Mouse (Mus musculus) liver, embryonic 13.5 days (tissue): ENCODE measurements at regions not wholly inside any gene's neighbourhood (a gene's known extent, or its start where the extent isn't known, plus 50 kb on each side); places are given as distances from the start of the nearest gene placed in this dataset.

Experiments used
- ATAC-seq: fragments of 200-750 bp; cut with Nextera tagmentation; 2 replicates; pipeline ENCODE4 v1.8.0; 2017; ENCODE audit warnings: low read depth, mild to moderate bottlenecking, moderate number of reproducible peaks, moderate library complexity
- DNase-seq: peaks from one replicate; pipeline ENCODE4 v3.0.0; 2022
- H3K27ac ChIP-seq: fragments of 300-500 bp; sonication (generic); 2 replicates; pipeline ENCODE4 v1.5.1; 2015; ENCODE audit warnings: moderate library complexity, mild to moderate bottlenecking, inconsistent platforms
- H3K27me3 ChIP-seq: fragments of 300-500 bp; sonication (generic); 2 replicates; pipeline ENCODE4 v1.6.1; 2015; ENCODE audit warnings: mild to moderate bottlenecking, inconsistent platforms
- H3K36me3 ChIP-seq: fragments of 300-500 bp; sonication (generic); 2 replicates; pipeline ENCODE4 v1.6.1; 2015; ENCODE audit warnings: mild to moderate bottlenecking, inconsistent platforms
- H3K4me1 ChIP-seq: fragments of 300-500 bp; sonication (generic); replicated peaks from 2 replicates; pipeline ENCODE4 v1.6.1; 2015; ENCODE audit warnings: inconsistent platforms
- H3K4me2 ChIP-seq: fragments of 300-500 bp; sonication (generic); 2 replicates; pipeline ENCODE4 v1.6.1; 2015; ENCODE audit warnings: inconsistent platforms, mild to moderate bottlenecking, moderate library complexity
- H3K4me3 ChIP-seq: fragments of 300-500 bp; sonication (generic); replicated peaks from 2 replicates; pipeline ENCODE4 v1.5.1; 2015; ENCODE audit warnings: mild to moderate bottlenecking, inconsistent platforms
- H3K9ac ChIP-seq: fragments of 300-500 bp; sonication (generic); 2 replicates; pipeline ENCODE4 v1.6.1; 2015; ENCODE audit warnings: mild to moderate bottlenecking, inconsistent platforms
- H3K9me3 ChIP-seq: fragments of 300-500 bp; sonication (generic); replicated peaks from 2 replicates; pipeline ENCODE4 v1.6.1; 2016; ENCODE audit warnings: inconsistent platforms
- WGBS: fragments of 180-500 bp; shearing (Covaris S2); methylation state at CpG from one replicate; pipeline ENCODE4 v1.1.7; 2015; ENCODE audit not compliant: insufficient replicate concordance; 5-methylcytosine and 5-hydroxymethylcytosine counted together

GRCm38 (mm10) chr8:12487201-12487600 lies 85.6 kb upstream of the Spaca7 start:
- ATAC-seq (no peak), DNase-seq (no peak)
- H3K9ac ChIP-seq: no peak overlapping the region
- no peak overlapping the region for H3K4me2 ChIP-seq
- no peak overlapping the region for H3K27ac ChIP-seq
- H3K36me3 ChIP-seq: no peaks in the 10 kb centered on the region
- no peaks in the 10 kb centered on the region for H3K9me3 ChIP-seq
- no peaks in the 10 kb centered on the region for H3K4me1 ChIP-seq
- 0 out of 2 replicates have a peak, but pooled peaks cover 4% of the 10 kb centered on the region for H3K27me3 ChIP-seq
- 45% methylated on average over 11 of the region's 11 CpGs for WGBS
- H3K4me3 ChIP-seq: no peak overlapping the region

GRCm38 (mm10) chr8:12489194-12489593 lies 83.6 kb upstream of the Spaca7 start:
- no peak overlapping the region for H3K27ac ChIP-seq
- no peak for ATAC-seq
- no peak overlapping the region for H3K9ac ChIP-seq
- H3K36me3 ChIP-seq: no peaks in the 10 kb centered on the region
- no peaks in the 10 kb centered on the region for H3K4me1 ChIP-seq
- H3K27me3 ChIP-seq: 0 out of 2 replicates have a peak, but pooled peaks cover 7% of the 10 kb centered on the region
- 63% methylated on average over 5 of the region's 5 CpGs for WGBS
- no peak overlapping the region for H3K4me3 ChIP-seq
- no peaks in the 10 kb centered on the region for H3K9me3 ChIP-seq
- DNase-seq: no peak
- no peak overlapping the region for H3K4me2 ChIP-seq

DNA sequence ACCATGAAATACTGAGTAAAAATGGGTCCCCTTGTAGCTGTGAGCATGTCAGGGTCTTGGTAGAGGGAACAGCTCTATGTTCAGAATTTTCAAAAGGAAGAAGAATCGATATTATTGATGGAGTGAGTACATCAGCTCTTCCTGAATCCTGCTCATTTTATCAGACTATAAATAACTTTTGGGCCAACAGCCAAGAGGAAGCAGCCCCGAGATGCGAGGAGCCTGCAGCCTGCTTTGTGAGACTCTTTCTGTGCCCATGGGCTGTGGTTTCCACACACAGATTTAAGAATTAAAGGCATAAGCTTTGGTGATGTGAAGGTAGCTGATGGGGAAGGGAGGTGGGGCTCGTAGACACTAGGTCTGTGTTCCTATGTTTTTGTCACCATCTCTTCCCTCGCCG lies 81.4 kb upstream of the Spaca7 start:
- ATAC-seq (no peak), DNase-seq (no peak)
- Histone ChIP-seq H3K9ac (no peak overlapping the region), H3K27ac (no peak overlapping the region), H3K9me3 (no peaks in the 10 kb centered on the region), H3K4me1 (no peaks in the 10 kb centered on the region), H3K27me3 (0 out of 2 replicates have a peak, but pooled peaks cover 5% of the 10 kb centered on the region), H3K4me2 (no peak overlapping the region), H3K4me3 (no peak overlapping the region), H3K36me3 (no peaks in the 10 kb centered on the region)
- 53% methylated on average over 6 of the region's 6 CpGs for WGBS

- WGBS: 42% methylated on average over 2 of the region's 2 CpGs
- no peaks in the 10 kb centered on the region for H3K9me3 ChIP-seq
- no peak overlapping the region for H3K4me3 ChIP-seq
- no peak for ATAC-seq
- no peak overlapping the region for H3K9ac ChIP-seq
- no peak overlapping the region for H3K27ac ChIP-seq
- peaks cover 9% of the 10 kb centered on the region; the same call in 1 of the 2 replicates for H3K27me3 ChIP-seq
- no peaks in the 10 kb centered on the region for H3K36me3 ChIP-seq
- H3K4me2 ChIP-seq: no peak overlapping the region
- no peaks in the 10 kb centered on the region for H3K4me1 ChIP-seq
- DNase-seq: no peak
These were observed 80.4 kb upstream of the Spaca7 start for GRCm38 (mm10) chr8:12492461-12492860.

GRCm38 (mm10) chr8:12494559-12494958 lies 78.3 kb upstream of the Spaca7 start:
- Histone ChIP-seq H3K36me3 (no peaks in the 10 kb centered on the region), H3K27ac (no peak overlapping the region), H3K9ac (no peak overlapping the region), H3K4me3 (no peak overlapping the region), H3K9me3 (no peaks in the 10 kb centered on the region), H3K4me1 (no peaks in the 10 kb centered on the region), H3K4me2 (no peak overlapping the region), H3K27me3 (peaks cover 24% of the 10 kb centered on the region)
- 37% methylated on average over 9 of the region's 9 CpGs for WGBS
- no peak for DNase-seq
- no peak for ATAC-seq

DNA sequence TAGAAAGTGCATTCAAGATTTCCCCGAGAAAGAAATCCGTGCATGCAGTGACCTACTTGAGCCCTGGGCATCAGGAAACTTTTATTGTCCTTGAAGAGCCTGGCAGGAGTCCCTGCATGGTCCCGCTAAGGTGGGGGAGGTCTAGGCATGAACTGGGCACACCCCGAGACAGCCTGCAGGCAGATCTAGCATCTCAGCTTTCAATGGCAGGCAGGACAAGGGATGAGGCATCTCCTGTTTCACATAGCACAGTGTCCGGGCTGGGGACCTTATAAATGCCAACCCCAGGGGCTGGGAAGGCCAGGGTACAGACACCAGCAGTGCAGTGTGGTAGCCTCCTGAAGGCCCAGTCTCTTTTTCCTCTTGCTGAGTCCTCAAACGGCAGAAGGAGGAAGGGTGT lies 75.4 kb upstream of the Spaca7 start:
- Histone ChIP-seq H3K4me3 (no peak overlapping the region), H3K36me3 (no peaks in the 10 kb centered on the region), H3K27me3 (peaks cover 52% of the 10 kb centered on the region), H3K4me2 (no peak overlapping the region), H3K27ac (no peak overlapping the region), H3K4me1 (no peaks in the 10 kb centered on the region), H3K9ac (no peak overlapping the region), H3K9me3 (no peaks in the 10 kb centered on the region)
- DNase-seq (no peak), ATAC-seq (no peak)
- 17% methylated on average over 6 of the region's 6 CpGs for WGBS

- ATAC-seq: no peak
- peaks cover 67% of the 10 kb centered on the region for H3K27me3 ChIP-seq
These were observed 73.2 kb upstream of the Spaca7 start for GRCm38 (mm10) chr8:12499658-12500057.

DNA sequence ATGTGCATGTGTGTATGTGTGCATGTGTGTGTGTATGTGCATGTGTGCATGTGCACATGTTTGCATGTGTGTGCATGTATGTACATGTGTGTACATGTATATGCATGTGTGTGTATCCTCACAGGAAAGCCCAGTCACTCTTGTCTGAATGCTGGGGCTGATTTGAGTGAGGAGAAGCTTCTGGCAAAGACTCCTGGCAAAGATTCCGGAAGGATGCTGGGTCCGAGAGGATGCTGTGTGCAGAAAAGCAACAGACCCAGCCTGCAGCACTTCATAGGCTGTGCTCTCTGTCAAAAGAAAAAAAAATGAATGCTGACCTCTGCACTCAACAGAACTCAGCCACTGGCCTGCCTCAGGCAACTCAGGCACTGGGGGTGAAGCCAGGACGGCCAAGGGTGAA lies 72.5 kb upstream of the Spaca7 start:
- Histone ChIP-seq H3K4me2 (no peak overlapping the region), H3K4me1 (no peaks in the 10 kb centered on the region), H3K36me3 (no peaks in the 10 kb centered on the region), H3K27me3 (peaks cover 74% of the 10 kb centered on the region), H3K9ac (no peak overlapping the region), H3K4me3 (no peak overlapping the region), H3K9me3 (no peaks in the 10 kb centered on the region), H3K27ac (no peak overlapping the region)
- DNase-seq (no peak), ATAC-seq (no peak)
- 44% methylated on average over 3 of the region's 3 CpGs for WGBS

More at GRCm38 (mm10) chr8:12499658-12500057, 73.2 kb upstream of the Spaca7 start:
- no peak for DNase-seq
- Histone ChIP-seq H3K4me1 (no peaks in the 10 kb centered on the region), H3K27ac (no peak overlapping the region), H3K9ac (no peak overlapping the region), H3K4me3 (no peak overlapping the region), H3K9me3 (no peaks in the 10 kb centered on the region), H3K4me2 (no peak overlapping the region), H3K36me3 (no peaks in the 10 kb centered on the region)
- WGBS: 7% methylated on average over 5 of the region's 5 CpGs

DNA sequence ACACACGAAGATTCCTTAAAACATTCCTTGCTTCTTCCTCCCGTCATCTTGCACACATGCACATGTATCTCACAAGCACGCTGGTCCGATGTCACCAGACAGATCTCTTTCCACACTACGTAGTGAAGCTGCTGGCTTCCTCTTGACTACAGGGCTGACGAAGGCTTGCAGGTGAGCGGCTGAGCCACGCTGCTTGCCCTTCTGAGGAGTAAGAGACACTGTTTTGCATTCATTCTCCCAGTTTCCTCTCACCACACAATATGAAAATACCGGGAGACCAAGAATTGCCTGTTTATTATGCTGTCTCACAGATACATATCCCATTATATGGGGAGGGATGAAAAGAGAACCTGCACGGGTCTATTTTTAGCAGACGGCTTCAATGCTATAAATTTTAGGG lies 71.0 kb upstream of the Spaca7 start:
- Histone ChIP-seq H3K36me3 (no peaks in the 10 kb centered on the region), H3K4me1 (no peaks in the 10 kb centered on the region), H3K27me3 (peaks cover 86% of the 10 kb centered on the region), H3K9ac (no peak overlapping the region), H3K9me3 (no peaks in the 10 kb centered on the region), H3K4me3 (no peak overlapping the region), H3K4me2 (no peak overlapping the region), H3K27ac (no peak overlapping the region)
- no peak for DNase-seq
- 6% methylated on average over 11 of the region's 11 CpGs for WGBS
- ATAC-seq: no peak

DNA sequence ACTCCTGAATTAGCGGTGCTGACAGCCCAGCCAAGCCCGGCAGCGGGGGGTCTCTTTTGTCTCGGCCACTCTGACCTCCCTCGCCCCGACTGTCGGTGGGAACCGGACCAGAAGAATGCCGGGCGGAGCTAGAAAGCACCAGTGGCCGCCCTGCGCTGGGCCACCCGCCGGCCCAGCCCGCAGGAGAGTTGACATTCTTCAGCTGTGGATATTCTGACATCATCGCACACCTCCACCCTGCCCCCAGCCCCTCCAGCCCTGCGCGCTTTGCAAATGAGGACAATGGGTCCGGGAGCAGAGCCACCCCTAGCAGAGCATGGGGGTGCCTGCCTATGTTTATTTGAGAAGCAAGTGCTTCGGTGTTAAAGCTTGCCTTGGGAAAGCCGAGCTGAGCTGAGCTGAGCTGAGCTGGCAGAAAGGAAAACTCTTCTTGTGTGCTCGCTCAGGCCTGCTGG lies 70.5 kb upstream of the Spaca7 start:
- peaks cover 86% of the 10 kb centered on the region for H3K27me3 ChIP-seq
- WGBS: 2% methylated on average over 22 of the region's 22 CpGs
- DNase-seq (no peak), ATAC-seq (no peak)
- H3K36me3 ChIP-seq: no peaks in the 10 kb centered on the region
- H3K4me1 ChIP-seq: no peaks in the 10 kb centered on the region
- H3K27ac ChIP-seq: no peak overlapping the region
- no peak overlapping the region for H3K4me2 ChIP-seq
- H3K9ac ChIP-seq: no peak overlapping the region
- no peaks in the 10 kb centered on the region for H3K9me3 ChIP-seq
- no peak overlapping the region for H3K4me3 ChIP-seq

- no peak for DNase-seq
- no peak overlapping the region for H3K9ac ChIP-seq
- no peak overlapping the region for H3K27ac ChIP-seq
- peaks cover 81% of the 10 kb centered on the region for H3K27me3 ChIP-seq
- H3K4me2 ChIP-seq: no peak overlapping the region
- no peak overlapping the region for H3K4me3 ChIP-seq
- H3K36me3 ChIP-seq: no peaks in the 10 kb centered on the region
- WGBS: 6% methylated on average over 6 of the region's 6 CpGs
- H3K9me3 ChIP-seq: no peaks in the 10 kb centered on the region
- no peaks in the 10 kb centered on the region for H3K4me1 ChIP-seq
- ATAC-seq: no peak
These were observed 70.0 kb upstream of the Spaca7 start for GRCm38 (mm10) chr8:12502856-12503255.

DNA sequence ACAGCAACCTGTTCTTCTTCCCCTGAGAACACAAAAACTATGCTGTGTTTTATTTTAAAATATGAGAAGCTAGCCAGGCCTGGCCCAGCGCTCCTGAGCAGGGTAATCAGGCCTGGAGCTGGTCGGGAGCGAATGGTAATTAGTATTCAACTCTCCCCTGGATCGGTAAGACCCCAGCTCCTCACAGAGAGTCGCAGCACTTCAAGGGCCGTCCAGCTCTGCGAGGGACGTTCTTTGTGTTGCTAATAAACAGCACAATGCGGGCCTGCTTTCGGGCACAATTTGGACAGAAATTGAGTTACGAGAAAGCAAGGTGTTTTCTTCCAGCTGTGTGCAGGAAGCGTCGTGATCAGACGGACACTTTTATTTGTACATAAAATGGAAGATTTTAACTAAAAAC lies 69.5 kb upstream of the Spaca7 start:
- H3K9ac ChIP-seq: no peak overlapping the region
- 7% methylated on average over 14 of the region's 14 CpGs for WGBS
- H3K4me2 ChIP-seq: no peak overlapping the region
- ATAC-seq: no peak
- no peak overlapping the region for H3K27ac ChIP-seq
- DNase-seq: no peak
- no peaks in the 10 kb centered on the region for H3K4me1 ChIP-seq
- H3K36me3 ChIP-seq: no peaks in the 10 kb centered on the region
- H3K9me3 ChIP-seq: no peaks in the 10 kb centered on the region
- no peak overlapping the region for H3K4me3 ChIP-seq
- peaks cover 78% of the 10 kb centered on the region for H3K27me3 ChIP-seq
